Mouse (Mus musculus) lung, embryonic 16.5 days (tissue): ENCODE data around the gene Clba1. TPM values are rescaled to one million over a fixed set of nuclear protein-coding genes. Genes with fewer than 3 reads are reported as not detected.
"Not testable (repeated sequence)": the region's sequence is repeated elsewhere in the genome, so short reads cannot be mapped to it uniquely, and the experiment has no call there.

Source experiments
- ATAC-seq: fragments of 200-750 bp; cut with Nextera tagmentation; 2 replicates; pipeline ENCODE4 v1.8.0; 2017; ENCODE audit warnings: low read depth, mild to moderate bottlenecking, moderate library complexity
- H3K27ac ChIP-seq: fragments of 300-500 bp; sonication (generic); 2 replicates; pipeline ENCODE4 v1.5.1; 2014; ENCODE audit warnings: mild to moderate bottlenecking, control low read depth, low read length
- H3K27me3 ChIP-seq: fragments of 300-500 bp; sonication (generic); 2 replicates; pipeline ENCODE4 v1.6.1; 2014; ENCODE audit warnings: low read depth, low read length, mixed read lengths; ENCODE audit not compliant: control insufficient read depth, insufficient read depth
- H3K36me3 ChIP-seq: fragments of 300-500 bp; sonication (generic); 2 replicates; pipeline ENCODE4 v1.6.1; 2014; ENCODE audit warnings: low read length; ENCODE audit not compliant: control insufficient read depth, insufficient read depth
- H3K4me1 ChIP-seq: fragments of 300-500 bp; sonication (generic); replicated peaks from 2 replicates; pipeline ENCODE4 v1.6.1; 2014; ENCODE audit warnings: low read length, mixed read lengths; ENCODE audit not compliant: control insufficient read depth, insufficient read depth
- H3K4me2 ChIP-seq: fragments of 300-500 bp; sonication (generic); 2 replicates; pipeline ENCODE4 v1.6.1; 2014; ENCODE audit warnings: low read depth, low read length, control low read depth
- H3K4me3 ChIP-seq: fragments of 300-500 bp; sonication (generic); 2 replicates; pipeline ENCODE4 v1.5.1; 2014; ENCODE audit warnings: mild to moderate bottlenecking, low read length, control low read depth
- H3K9ac ChIP-seq: fragments of 300-500 bp; sonication (generic); 2 replicates; pipeline ENCODE4 v1.6.1; 2014; ENCODE audit warnings: low read length, control low read depth
- H3K9me3 ChIP-seq: fragments of 300-500 bp; sonication (generic); 2 replicates; pipeline ENCODE4 v1.6.1; 2016; ENCODE audit warnings: low read length; ENCODE audit not compliant: control insufficient read depth
- WGBS: fragments of 180-500 bp; shearing (Covaris S2); extraction: QIAGEN DNeasy Blood & Tissue Kit; methylation state at CpG from one replicate; pipeline ENCODE4 v1.1.7; 2014; 5-methylcytosine and 5-hydroxymethylcytosine counted together
- polyA plus RNA-seq: library from polyadenylated mRNA; unstranded; fragments of >200 nt; fragmentation: Nextera tagmentation; extraction: Ambion mirVana; gene quantifications from 2 replicates; pipeline ENCODE4 v1.2.1, GENCODE M21; 2015

The Clba1 gene
- polyA plus RNA-seq, 1 experiment from 2014 or later, result 9.5 TPM

DNA sequence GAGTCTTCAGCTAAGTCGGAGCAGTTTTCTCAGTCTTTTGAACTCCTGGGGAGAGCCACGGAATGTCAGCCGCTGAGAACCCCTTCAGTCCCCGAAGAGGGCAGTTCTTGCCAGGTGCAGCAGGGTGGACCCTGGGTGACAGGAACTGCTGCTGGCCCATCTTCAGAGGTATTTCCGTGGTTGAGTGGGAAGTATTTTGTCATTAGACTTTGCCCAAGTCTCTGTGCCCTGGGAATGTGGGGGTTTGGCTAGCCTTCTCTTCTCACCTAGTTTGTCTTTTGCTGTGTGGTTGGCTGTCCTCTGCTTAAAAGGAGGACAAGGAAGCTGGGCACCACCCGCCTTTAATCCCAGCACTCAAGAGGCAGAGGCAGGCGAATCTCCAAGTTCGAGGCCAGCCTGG lies 904 bp downstream of the Clba1 start:
- Histone ChIP-seq H3K27ac (no peak overlapping the region), H3K9ac (peak overlapping the region; percentile 59), H3K36me3 (peaks cover 3% of the 10 kb centered on the region; the same call in 1 of the 2 replicates), H3K4me2 (peak overlapping the region; percentile 99), H3K4me3 (peak overlapping the region; percentile 70), H3K9me3 (no peaks in the 10 kb centered on the region), H3K4me1 (peaks cover 15% of the 10 kb centered on the region), H3K27me3 (no peaks in the 10 kb centered on the region)
- no peak for ATAC-seq
- WGBS, result 9% methylated on average over 8 of the region's 8 CpGs

DNA sequence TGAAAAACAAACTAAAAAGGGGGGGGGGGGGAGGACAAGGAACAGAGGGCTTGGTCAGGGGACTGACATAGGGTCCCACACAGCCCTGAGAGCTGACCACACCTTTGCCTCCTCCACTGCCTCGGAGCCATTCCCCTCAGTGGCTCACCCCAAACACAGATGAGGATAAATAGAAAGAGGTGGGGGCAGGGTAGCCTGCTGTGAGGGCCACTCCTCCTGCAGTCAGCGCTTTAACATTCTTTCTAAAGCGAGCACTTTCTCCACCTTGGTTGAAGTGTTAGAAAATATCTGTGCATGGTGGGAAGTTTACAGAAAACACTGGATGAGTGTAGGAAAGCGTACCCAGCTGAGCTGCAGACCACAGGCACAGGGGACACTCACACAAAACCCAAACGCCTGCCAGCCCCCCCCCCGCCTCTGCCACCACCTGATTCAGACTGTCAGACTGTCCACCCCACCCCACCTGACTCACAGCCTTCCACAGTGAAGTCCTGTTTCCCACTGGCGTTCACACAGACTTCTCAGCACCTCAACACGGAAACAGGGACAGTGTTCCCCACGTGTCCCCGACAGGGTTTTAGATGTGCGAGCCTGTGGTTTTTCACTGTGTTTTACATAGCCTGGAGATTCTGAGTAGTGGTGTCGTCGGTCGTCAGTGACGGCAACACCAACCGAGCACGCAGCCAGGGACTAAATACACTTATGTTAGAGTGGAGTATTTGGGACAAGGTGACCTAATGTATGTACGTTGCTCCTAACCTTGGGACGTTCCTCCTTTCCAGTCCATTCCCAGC lies 1.6 kb downstream of the Clba1 start:
- no peak for ATAC-seq
- H3K27ac ChIP-seq, result no peak overlapping the region

DNA sequence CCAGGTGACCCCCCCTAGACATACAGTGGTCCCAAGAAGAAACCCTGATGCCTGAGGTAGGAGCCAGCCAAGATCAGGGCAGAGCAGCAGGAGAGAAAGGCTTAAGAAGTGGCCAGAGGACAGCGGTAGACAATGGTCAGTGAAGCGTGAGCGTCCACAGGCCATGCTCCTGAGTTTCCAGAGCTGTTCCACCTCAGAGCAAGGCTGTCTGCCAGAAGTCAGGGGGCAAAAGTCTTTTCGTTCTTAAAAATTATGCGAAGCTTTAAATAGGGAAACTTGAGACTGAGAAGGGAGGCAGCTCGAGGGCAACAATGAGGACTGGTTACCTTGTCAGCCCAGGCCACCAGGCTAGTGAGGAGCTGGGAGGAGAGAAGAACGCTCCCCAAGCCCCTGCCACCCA lies 4.6 kb downstream of the Clba1 start:
- ATAC-seq, result no peak
- H3K27ac ChIP-seq, result no peak overlapping the region
- peaks cover 13% of the 10 kb centered on the region for H3K4me1 ChIP-seq
- peaks cover 9% of the 10 kb centered on the region for H3K36me3 ChIP-seq
- no peaks in the 10 kb centered on the region for H3K9me3 ChIP-seq
- H3K27me3 ChIP-seq, result no peaks in the 10 kb centered on the region
- no peak overlapping the region for H3K9ac ChIP-seq
- WGBS, result 89% methylated on average over 7 of the region's 7 CpGs
- H3K4me2 ChIP-seq, result no peak overlapping the region
- H3K4me3 ChIP-seq, result no peak overlapping the region

More for the DNA sequence above, 1.6 kb downstream of the Clba1 start:
- H3K9me3 ChIP-seq, result no peaks in the 10 kb centered on the region
- H3K4me2 ChIP-seq, result no peak overlapping the region; the same call in 1 of the 2 replicates
- H3K9ac ChIP-seq, result no peak overlapping the region
- H3K27me3 ChIP-seq, result no peaks in the 10 kb centered on the region
- H3K36me3 ChIP-seq, result peaks cover 3% of the 10 kb centered on the region; the same call in 1 of the 2 replicates
- peaks cover 15% of the 10 kb centered on the region for H3K4me1 ChIP-seq
- 54% methylated on average over 19 of the region's 19 CpGs for WGBS
- no peak overlapping the region for H3K4me3 ChIP-seq

DNA sequence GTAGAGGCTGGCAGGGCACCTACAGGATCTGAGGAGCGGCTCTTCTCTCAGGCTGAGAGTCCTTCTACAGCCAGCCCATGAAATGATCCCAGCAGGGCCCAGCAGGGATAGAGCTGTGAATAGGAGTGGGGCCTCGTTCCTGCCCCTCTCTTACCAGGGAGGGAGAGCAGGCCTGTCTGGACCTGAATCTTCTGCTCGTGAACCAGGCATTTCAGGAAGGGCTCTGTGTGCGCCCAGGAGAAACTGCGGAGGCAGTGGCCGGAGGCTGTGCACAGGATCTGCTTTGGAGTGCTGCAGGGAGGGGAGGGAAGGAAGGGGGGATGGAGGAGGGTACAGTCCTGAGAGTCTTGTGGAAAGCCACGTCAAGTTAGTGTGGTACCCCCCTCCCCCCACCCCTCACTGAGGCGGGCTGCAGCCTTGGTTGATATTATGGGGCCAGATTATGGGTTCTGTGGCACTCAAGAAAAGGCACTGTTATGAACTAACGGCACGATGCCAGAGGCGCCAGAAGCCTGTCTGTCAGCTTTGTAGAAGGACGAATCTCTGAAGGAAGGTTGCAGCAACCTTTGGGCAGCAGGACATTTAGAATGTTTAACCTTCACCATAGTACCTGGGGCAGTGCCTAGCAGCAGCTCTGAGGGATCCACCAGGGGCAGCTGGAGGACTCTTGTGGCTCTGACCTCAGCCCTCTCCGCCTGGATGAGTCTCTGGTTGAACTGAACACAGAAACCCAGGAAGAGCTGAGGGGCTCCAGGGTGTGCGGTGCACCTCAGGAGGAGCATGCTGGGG lies 6.1 kb downstream of the Clba1 start:
- Histone ChIP-seq H3K4me2 (no peak overlapping the region), H3K9ac (no peak overlapping the region), H3K27ac (no peak overlapping the region), H3K9me3 (no peaks in the 10 kb centered on the region), H3K4me1 (peaks cover 5% of the 10 kb centered on the region), H3K36me3 (peaks cover 19% of the 10 kb centered on the region), H3K27me3 (no peaks in the 10 kb centered on the region), H3K4me3 (no peak overlapping the region)
- WGBS, result 69% methylated on average over 14 of the region's 14 CpGs
- ATAC-seq, result no peak

GRCm38 (mm10) chr12:112816294-112816693 lies 7.6 kb downstream of the Clba1 start:
- no peak for ATAC-seq
- H3K4me1 ChIP-seq, result no peaks in the 10 kb centered on the region
- WGBS, result 46% methylated on average over 4 of the region's 4 CpGs

DNA sequence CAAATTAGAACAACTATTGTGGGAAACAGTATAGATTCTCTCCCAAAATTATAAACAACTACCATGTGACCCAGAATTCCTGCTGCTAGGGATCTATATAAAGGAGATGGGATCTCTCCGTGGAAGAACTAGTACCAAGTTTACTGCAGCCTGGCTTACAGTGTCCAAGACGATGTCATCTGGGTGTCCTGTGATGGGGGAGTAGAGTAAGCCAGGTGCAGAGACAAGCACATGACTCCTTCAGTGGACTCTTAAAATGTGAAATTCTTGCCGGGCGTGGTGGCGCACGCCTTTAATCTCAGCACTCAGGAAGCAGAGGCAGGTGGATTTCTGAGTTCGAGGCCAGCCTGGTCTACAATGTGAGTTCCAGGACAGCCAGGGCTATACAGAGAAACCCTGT lies 8.1 kb downstream of the Clba1 start:
- not testable (repeated sequence) for H3K27me3 ChIP-seq, H3K9me3 ChIP-seq, H3K9ac ChIP-seq, H3K4me2 ChIP-seq, H3K27ac ChIP-seq, H3K4me1 ChIP-seq, ATAC-seq, H3K4me3 ChIP-seq
- 77% methylated on average over 7 of the region's 7 CpGs for WGBS
- H3K36me3 ChIP-seq, result peaks cover 35% of the 10 kb centered on the region

More at GRCm38 (mm10) chr12:112816294-112816693, 7.6 kb downstream of the Clba1 start:
- Histone ChIP-seq H3K27ac (no peak overlapping the region), H3K4me3 (no peak overlapping the region), H3K36me3 (peaks cover 29% of the 10 kb centered on the region), H3K4me2 (no peak overlapping the region), H3K27me3 (no peaks in the 10 kb centered on the region), H3K9me3 (no peaks in the 10 kb centered on the region), H3K9ac (no peak overlapping the region)

GRCm38 (mm10) chr12:112819057-112819662 lies 10.4 kb downstream of the Clba1 start:
- no peak for ATAC-seq
- Histone ChIP-seq H3K9me3 (no peaks in the 10 kb centered on the region), H3K4me3 (no peak overlapping the region), H3K4me2 (no peak overlapping the region), H3K4me1 (peaks cover 8% of the 10 kb centered on the region; the same call in 1 of the 2 replicates), H3K27ac (no peak overlapping the region), H3K9ac (no peak overlapping the region), H3K27me3 (no peaks in the 10 kb centered on the region), H3K36me3 (peaks cover 36% of the 10 kb centered on the region)
- WGBS, result 88% methylated on average over 8 of the region's 8 CpGs

GRCm38 (mm10) chr12:112820401-112820999 lies 11.8 kb downstream of the Clba1 start:
- Histone ChIP-seq H3K27me3 (no peaks in the 10 kb centered on the region), H3K27ac (no peak overlapping the region), H3K36me3 (peaks cover 32% of the 10 kb centered on the region), H3K9me3 (no peaks in the 10 kb centered on the region), H3K4me2 (no peak overlapping the region), H3K9ac (no peak overlapping the region), H3K4me1 (peaks cover 12% of the 10 kb centered on the region; the same call in 1 of the 2 replicates), H3K4me3 (no peak overlapping the region)
- ATAC-seq, result no peak
- 80% methylated on average over 12 of the region's 12 CpGs for WGBS
